ENCODE assay signal across 9 mouse cellular contexts in the genomic region with DNA sequence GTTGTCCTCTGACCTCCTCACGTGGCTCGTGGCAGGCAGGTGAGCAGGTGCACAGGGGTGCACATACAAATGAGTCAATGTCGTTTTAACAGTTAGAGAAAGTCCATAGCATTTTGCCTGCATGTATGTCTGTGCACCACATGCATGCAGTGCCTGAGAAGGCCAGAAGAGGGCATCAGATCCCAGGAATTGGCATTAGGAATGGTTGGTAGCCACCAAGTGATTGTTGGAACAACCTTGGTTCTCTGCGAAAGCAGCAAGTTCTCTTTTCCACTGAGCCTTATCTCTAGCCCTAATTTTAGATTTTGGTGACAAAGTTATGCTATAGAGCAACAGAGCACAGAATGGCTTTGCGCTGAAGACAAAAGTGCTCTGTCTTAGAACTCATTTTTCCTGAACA. TPM values are rescaled to one million over a fixed set of nuclear protein-coding genes. Genes with fewer than 3 reads are reported as not detected.
DNase-seq lines count a peak whose midpoint lies in the region; TF ChIP-seq lines count a peak whose summit lies in the region.
"Had no signal": no experiment of that assay in that cellular context is flagged by ENCODE, and none has a peak within 500 bp of the region (broad histone marks: within the 10 kb centered on the region; RNA-seq: fewer than 3 reads in every experiment).

No protein-coding gene starts in this region.

- TF ChIP-seq POLR2A in bone marrow, adult 2 months (IDR thresholded peaks at IDR 0.05; ENCODE audit: borderline replicate concordance, control insufficient read depth, low read depth, low read length): no peak

- no peak overlapping the region for H3K4me3 ChIP-seq in bone marrow, adult 2 months (replicated peaks; ENCODE audit: control insufficient read depth, low read depth, low read length)
- H3K4me3 ChIP-seq: limb, embryonic 13.5 days had no signal

- peak; percentile 62 to 88 for DNase-seq in adrenal gland, adult (ENCODE audit: inconsistent age in 2 of 2, low spot score in 1 of 2)
- DNase-seq in adrenal gland, adult 8-10 months: no peak
- peak; percentile 78 for DNase-seq in 3T3-L1 (ENCODE audit: low read depth, low spot score)
- DNase-seq in frontal cortex, postnatal 25 days (ENCODE audit: low spot score in 2 of 2): peak; percentile 60 to 64
- peak; percentile 69 for DNase-seq in layer of hippocampus, adult 11-12 months (ENCODE audit: low spot score)
- peak; percentile 80 for DNase-seq in lung, postnatal 14 days
- peak; percentile 63 to 84 for DNase-seq in spleen, postnatal 4 days (ENCODE audit: low spot score in 2 of 2)

- no peak overlapping the region for H3K27ac ChIP-seq in bone marrow, adult 2 months (ENCODE audit: control insufficient read depth, insufficient read depth, low read depth, low read length, poor library complexity)
- H3K27ac ChIP-seq: limb, embryonic 13.5 days had no signal

- TF ChIP-seq CTCF in bone marrow, adult 2 months (IDR thresholded peaks at IDR 0.05; ENCODE audit: control insufficient read depth, insufficient read depth, low read length): peak; percentile 69

- 61% methylated on average over 5 of the region's 5 CpGs for WGBS in bone marrow, adult 2 months

- H3K4me1 ChIP-seq in bone marrow, adult 2 months (ENCODE audit: control insufficient read depth, insufficient read depth, low read length): peaks cover 1% of the 10 kb centered on the region; the same call in 1 of the 2 replicates

RNA-seq across cellular contexts. Expression of a gene that starts 16.7 kb away (rescaled TPM):
- 10 to 100 TPM; 10.2 to 14.2 (median 12.4) TPM for total RNA-seq in adrenal gland, adult 8-10 months (2022)
- polyA plus RNA-seq in bone marrow, adult 2 months (2011; ENCODE audit: insufficient read depth, insufficient read length, low replicate concordance, missing spikeins): 1.7 and 3.2 TPM in 2 replicates
